Mouse (Mus musculus) layer of hippocampus, adult 18-20 months (tissue): ENCODE measurements at regions not wholly inside any gene's neighbourhood (a gene's known extent, or its start where the extent isn't known, plus 50 kb on each side); places are given as distances from the start of the nearest gene placed in this dataset.

ENCODE experiments used
- DNase-seq, 2 experiments: peaks; one replicate each; pipeline ENCODE4 v3.0.0; 2022; ENCODE audit warnings: low spot score in 2 of 2

GRCm38 (mm10) chr2:78972288-78973117 is 104.6 kb downstream of the Ube2e3 start:
- DNase-seq: no peak

GRCm38 (mm10) chr2:78973811-78974210 is 105.9 kb downstream of the Ube2e3 start:
- no peak for DNase-seq

- no peak for DNase-seq
Observed at GRCm38 (mm10) chr2:78974683-78975392, 106.9 kb downstream of the Ube2e3 start.

DNA sequence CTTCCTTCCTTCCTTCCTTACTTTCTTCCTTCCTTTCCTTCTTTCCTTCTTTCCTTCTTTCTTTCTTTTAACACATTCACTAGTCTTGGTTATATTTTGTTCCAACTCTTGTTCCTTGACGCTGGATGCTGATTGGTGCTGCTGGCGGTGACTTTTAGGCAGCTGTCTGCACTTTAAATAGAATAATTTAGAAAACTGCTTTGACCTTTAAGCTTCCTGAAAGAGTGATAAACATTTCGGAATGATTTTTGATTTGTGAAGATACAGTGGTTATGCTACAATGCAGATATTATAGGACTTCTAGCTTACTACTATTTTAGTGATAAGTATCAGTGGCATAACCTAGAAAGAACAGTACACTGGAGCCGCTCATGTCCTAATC is 107.5 kb downstream of the Ube2e3 start:
- no peak for DNase-seq

GRCm38 (mm10) chr2:78976084-78976483 is 108.2 kb downstream of the Ube2e3 start:
- DNase-seq: no peak

- no peak for DNase-seq
Observed at GRCm38 (mm10) chr2:78977632-78978397, 109.9 kb downstream of the Ube2e3 start.

DNA sequence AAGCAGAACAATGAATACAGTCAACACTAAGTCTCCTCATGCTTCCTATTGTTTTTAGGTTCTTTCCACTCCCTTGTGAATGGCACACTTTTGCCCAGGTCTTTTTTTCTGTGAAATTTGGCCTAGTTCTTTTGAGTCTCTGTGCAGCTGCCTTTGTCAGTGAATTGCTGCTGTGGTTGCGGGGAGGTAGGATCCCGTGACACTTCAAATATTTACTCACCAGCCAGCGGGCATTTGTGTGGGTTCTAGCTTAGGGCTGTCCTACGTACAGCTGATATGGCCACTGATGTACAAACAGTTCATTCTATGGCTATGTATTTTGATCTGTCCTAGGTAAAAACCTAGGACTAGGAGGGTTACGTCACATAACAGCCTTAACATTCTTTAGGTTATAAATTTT is 112.1 kb downstream of the Ube2e3 start:
- DNase-seq: no peak

- DNase-seq: no peak
Observed at GRCm38 (mm10) chr2:78980661-78981229, 112.8 kb downstream of the Ube2e3 start.

DNA sequence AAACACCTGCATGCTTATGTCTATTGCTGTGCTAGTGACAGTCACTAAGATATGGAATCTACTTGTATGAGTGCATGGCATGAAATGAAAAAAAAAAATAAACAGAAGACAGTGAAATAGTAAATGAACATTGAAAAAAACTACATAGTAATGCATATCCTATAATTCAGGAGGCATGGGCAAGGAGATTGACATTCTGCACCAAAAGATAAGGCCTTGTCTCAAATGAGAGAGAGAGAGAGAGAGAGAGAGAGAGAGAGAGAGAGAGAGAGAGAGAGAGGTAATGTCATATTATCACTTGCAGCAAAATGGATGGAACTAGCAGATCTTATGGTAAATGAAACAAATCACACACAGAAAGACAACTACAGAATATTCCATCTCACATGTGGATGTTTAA is 115.4 kb downstream of the Ube2e3 start:
- no peak for DNase-seq

DNA sequence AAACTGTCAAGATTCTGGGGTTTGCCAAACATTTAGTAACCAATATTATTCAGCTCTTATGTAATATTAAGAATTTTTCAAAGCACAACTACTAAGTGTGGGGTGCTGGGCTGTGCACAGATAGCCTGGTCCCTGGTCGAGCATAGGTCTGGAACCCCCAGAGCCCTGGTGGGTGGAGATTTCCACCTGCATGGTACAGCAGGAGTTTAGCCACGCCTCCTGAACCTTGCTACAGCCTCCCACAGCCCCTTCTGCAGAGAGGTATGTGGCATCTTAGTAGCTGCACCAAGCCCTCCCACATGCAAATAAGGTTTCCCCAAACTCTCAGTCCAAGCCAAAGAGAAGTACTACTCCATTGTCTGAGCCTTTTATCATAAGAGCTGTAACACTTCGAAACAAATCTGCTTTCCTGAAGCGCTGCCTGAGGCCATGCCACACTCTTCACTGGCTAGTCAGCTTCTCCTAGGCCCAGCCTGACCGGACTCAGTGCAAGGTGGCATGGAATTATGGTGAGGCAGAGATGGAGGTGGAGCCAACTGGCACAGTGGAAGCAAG is 116.1 kb downstream of the Ube2e3 start:
- no peak for DNase-seq

DNA sequence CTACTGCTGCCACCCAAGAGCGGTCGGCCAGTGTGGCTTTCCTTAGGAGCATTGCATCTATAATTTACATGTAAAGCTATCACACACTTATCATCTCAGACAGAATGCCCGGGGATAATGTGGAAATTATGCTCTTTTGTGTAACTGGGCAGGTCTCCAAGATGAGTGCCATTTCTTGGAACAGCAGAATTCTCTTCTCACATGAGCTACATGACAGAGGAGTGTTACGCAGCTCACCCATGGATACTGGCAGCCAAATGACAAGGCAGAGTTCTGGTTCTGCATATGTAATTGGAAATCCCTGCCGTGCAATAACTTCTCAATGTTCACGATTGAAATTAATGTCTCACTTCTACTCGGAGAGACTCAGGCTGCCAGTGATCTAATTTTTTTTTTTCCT is 119.1 kb downstream of the Ube2e3 start:
- DNase-seq: peak in 1 of 2 experiments; percentile 25

GRCm38 (mm10) chr2:78987388-78987787 is 119.5 kb downstream of the Ube2e3 start:
- no peak for DNase-seq

DNA sequence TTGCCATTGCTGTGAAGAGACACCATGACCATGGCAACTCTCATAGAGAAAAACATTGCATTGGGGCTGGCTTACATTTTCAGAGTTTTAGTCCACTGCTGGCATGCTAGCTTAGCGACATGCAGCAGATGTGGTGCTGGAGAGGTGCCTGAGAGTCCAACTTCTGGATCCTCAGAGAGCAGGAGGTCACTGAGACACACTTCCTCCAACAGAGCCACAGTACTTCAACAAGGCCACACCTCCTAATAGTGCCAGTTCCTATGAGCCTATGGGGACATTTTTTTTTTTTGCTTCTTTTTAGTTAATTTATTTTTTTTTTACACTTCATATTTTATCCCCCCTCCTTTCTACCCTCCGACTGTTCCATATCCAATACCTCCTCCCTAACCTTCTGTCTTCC is 120.3 kb downstream of the Ube2e3 start:
- no peak for DNase-seq

DNA sequence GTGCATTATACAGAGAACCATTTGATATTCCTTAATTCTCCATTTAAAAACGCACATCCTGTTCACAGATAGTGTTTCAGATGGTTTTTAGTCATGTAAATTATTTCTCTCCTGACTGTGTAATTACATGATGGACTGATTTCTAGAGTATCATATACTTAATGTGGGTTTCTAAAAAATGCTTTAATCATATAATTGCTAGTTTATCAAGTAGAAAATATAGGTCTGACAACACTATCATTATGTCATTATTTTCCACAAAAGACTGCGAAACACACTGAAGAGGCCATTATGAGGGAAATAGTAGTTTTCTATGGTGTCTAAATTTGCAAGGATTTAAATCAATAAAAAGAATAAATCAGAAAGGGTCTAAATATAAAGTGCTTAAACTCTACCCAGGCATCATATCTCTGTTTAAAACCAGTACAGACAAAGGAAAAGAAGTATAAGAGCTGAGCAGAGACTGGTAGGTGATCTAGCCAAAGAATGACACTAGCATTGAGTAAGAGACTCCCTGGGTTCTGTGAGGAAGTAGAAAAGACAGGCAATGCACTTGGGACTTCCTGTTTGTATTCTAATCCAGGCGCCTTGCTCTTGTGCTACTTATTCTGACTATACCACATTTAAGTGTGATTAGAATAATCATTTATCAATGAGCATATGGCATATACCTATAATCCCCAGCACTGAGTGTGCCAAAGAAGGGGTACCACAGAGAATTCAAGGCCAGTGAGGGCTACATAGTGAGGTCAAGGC is 127.1 kb downstream of the Ube2e3 start:
- no peak for DNase-seq

DNA sequence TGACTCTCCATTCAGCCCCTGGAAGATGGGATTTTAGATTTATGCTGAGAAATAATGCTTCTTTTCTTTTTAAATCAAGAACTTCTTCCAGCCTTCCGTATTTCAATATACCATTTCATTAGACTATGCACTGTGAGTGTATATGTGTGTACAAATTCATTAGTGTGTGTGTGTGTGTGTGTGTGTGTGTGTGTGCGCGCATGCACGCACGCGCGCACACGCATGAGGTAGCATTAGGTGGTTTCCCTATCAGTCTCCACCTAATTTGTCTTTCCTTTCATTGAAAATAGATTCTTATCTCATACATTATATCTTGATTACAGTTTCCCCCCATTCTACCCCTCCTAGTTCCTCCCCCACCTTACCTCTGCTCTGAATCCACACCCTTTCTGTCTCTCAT is 130.7 kb downstream of the Ube2e3 start:
- no peak for DNase-seq

DNA sequence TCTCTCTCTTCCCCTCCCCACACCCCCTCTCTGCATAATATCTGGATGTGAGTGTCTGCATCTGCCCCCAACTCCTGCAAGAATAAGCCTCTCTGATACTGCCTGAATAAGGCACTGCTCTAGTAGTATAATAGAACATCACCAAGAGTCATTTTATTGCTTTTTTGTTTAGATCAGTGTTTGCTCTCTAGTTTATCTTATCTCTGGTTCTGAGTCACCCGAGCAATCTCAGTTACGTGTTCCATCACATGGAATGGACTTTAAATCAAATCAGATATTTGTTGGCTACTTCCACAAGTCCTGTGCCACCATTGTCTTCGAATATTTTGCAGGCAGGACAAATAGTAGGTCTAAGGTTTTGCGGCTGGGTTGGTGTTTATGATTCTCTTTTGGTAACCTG is 131.5 kb downstream of the Ube2e3 start:
- DNase-seq: no peak

DNA sequence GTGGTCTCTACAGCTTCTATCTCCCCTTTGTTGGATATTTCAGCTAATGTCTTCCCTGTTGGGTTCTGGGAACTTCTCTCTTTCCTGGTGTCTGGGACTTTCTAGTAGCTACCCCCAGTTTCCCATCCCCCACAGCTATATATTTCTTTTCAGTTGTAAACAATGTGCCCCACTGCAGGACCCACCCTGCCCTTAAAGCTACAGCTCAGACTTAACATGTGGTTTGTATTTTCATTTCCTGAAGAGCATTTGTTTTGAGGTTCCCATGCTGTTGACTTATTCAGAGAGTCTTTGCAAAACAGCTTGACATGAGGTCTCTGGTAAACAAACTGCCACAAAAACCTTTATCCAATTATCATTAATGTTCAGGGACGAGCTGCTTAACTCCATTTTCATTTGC is 136.9 kb downstream of the Ube2e3 start:
- no peak for DNase-seq

GRCm38 (mm10) chr2:79008642-79009041 is 140.7 kb downstream of the Ube2e3 start:
- no peak for DNase-seq

DNA sequence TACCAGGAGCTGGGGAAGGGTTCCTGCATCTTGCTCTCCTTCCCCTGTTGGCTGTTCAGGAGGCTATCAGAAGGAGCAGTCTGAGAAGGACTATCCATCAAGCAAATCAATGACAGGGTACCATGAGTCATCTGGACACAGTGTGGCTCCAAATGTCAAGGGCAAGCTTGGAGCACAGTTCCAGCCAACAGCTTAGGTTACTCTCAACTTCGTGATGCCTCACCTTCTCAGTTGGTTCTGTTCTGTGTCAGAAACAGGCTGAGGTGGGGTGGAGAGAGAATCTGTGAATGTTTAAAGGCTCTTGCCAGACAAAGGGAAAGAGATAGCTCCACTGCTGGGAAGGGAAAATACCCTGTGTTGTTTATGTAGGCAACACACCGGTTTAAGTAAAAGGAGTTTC is 141.9 kb downstream of the Ube2e3 start:
- DNase-seq: no peak

GRCm38 (mm10) chr2:79010273-79010672 is 142.3 kb downstream of the Ube2e3 start:
- peak; percentile 13 to 48 for DNase-seq
